ENCODE assay signal across 8 mouse cellular contexts in genomic region chr13:107056318-107056717, GRCm38 (mm10). TPM values are rescaled to one million over a fixed set of nuclear protein-coding genes. Genes with fewer than 3 reads are reported as not detected.
DNase-seq lines count a peak whose midpoint lies in the region; ATAC-seq and TF ChIP-seq lines count a peak whose summit lies in the region.

No protein-coding gene starts in this region.

- no peaks in the 10 kb centered on the region for H3K36me3 ChIP-seq in intestine, postnatal 0 days (ENCODE audit: control insufficient read depth, insufficient read depth)
- no peaks in the 10 kb centered on the region for H3K36me3 ChIP-seq in hindbrain, embryonic 10.5 days

- WGBS in intestine, postnatal 0 days: 21% methylated on average over 4 of the region's 4 CpGs
- WGBS in hindbrain, embryonic 10.5 days: 43% methylated on average over 4 of the region's 4 CpGs

- TF ChIP-seq CTCF in left cerebral cortex, adult 2 months (IDR thresholded peaks at IDR 0.05): peak; percentile 43
- TF ChIP-seq CTCF in intestine, postnatal 0 days (IDR thresholded peaks at IDR 0.05; ENCODE audit: low read depth): peak; percentile 67

- peak; percentile 45; the same call in 1 of the 2 replicates for ATAC-seq in intestine, postnatal 0 days
- ATAC-seq in neutrophil, adult 5-6 weeks (ENCODE audit: extremely low read depth, insufficient number of reproducible peaks, low FRiP score, poor library complexity, severe bottlenecking): peak; percentile 82; the same call in 1 of the 2 replicates

- H3K27me3 ChIP-seq in intestine, postnatal 0 days (replicated peaks; ENCODE audit: control insufficient read depth, insufficient read depth, low read length): no peaks in the 10 kb centered on the region
- H3K27me3 ChIP-seq in hindbrain, embryonic 10.5 days (ENCODE audit: insufficient read depth, poor library complexity, severe bottlenecking): no peaks in the 10 kb centered on the region

- no peaks in the 10 kb centered on the region for H3K4me1 ChIP-seq in intestine, postnatal 0 days (replicated peaks; ENCODE audit: control insufficient read depth, insufficient read depth, low read length)
- no peaks in the 10 kb centered on the region for H3K4me1 ChIP-seq in hindbrain, embryonic 10.5 days (replicated peaks)

- intact Hi-C loops in left cerebral cortex, adult 2 months (cut with DNase I): no loop called here
- intact Hi-C loops in left cerebral cortex, postnatal 4 days (cut with DNase I): no loop called here

- H3K4me2 ChIP-seq in intestine, postnatal 0 days (replicated peaks; ENCODE audit: low read depth): no peak overlapping the region

- no peak overlapping the region for H3K9ac ChIP-seq in intestine, postnatal 0 days (ENCODE audit: low read depth, low read length)

- H3K4me3 ChIP-seq in left cerebral cortex, adult 2 months: no peak overlapping the region
- no peak overlapping the region for H3K4me3 ChIP-seq in intestine, postnatal 0 days (ENCODE audit: low read depth, low read length)
- H3K4me3 ChIP-seq in hindbrain, embryonic 10.5 days: no peak overlapping the region

- H3K27ac ChIP-seq in left cerebral cortex, adult 2 months: no peak overlapping the region
- H3K27ac ChIP-seq in intestine, postnatal 0 days (ENCODE audit: low read depth, low read length): no peak overlapping the region
- H3K27ac ChIP-seq in hindbrain, embryonic 10.5 days: no peak overlapping the region

- no peaks in the 10 kb centered on the region for H3K9me3 ChIP-seq in intestine, postnatal 0 days (ENCODE audit: control insufficient read depth)
- H3K9me3 ChIP-seq in hindbrain, embryonic 10.5 days: no peaks in the 10 kb centered on the region

- no peak for DNase-seq in left cerebral cortex, adult 2 months (ENCODE audit: extremely low spot score in 1 of 2, low spot score in 2 of 2)
- DNase-seq in left cerebral cortex, postnatal 4 days: no peak
- DNase-seq in adrenal gland, postnatal 14 days: peak; percentile 79
- DNase-seq in kidney, adult 18-20 months: no peak
- no peak for DNase-seq in gastrocnemius, adult 18-20 months (ENCODE audit: low spot score)
- DNase-seq in hindbrain, embryonic 10.5 days (ENCODE audit: low spot score): no peak

RNA-seq across cellular contexts. Expression of gene Kif2a, which starts 34.4 kb away (rescaled TPM):
- total RNA-seq in left cerebral cortex, adult 2 months (2021): 100 to 1,000 TPM in 1 of 2 experiments, 10 to 100 TPM in 1; 88.8 to 107 TPM
- 100 to 1,000 TPM; 194 to 216 TPM for total RNA-seq in left cerebral cortex, postnatal 4 days (2021)
- total RNA-seq in adrenal gland, postnatal 14 days (2021): 38.1 and 47.7 TPM in 2 replicates
- 20.6 and 23.1 TPM in 2 replicates for polyA plus RNA-seq in intestine, postnatal 0 days (2015; fragmentation: Nextera tagmentation; extraction: Ambion mirVana)
- 24.7 and 36.9 TPM in 2 replicates for total RNA-seq in neutrophil, adult 5-6 weeks (2017)
- 10 to 100 TPM; 29.2 to 33.3 TPM for total RNA-seq in gastrocnemius, adult 18-20 months (2021)
- polyA plus RNA-seq in hindbrain, embryonic 10.5 days (2016; fragmentation: Nextera tagmentation; extraction: Ambion mirVana): 14.4 and 16.0 TPM in 2 replicates
